Comparison of ENCODE assay signal across 19 mouse cellular contexts in genomic region chr10:12551735-12552134, GRCm38 (mm10).
"Had no signal": no experiment of that assay in that cellular context is flagged by ENCODE, and none has a peak within 500 bp of the region (broad histone marks: within the 10 kb centered on the region; RNA-seq: fewer than 3 reads in every experiment).

No protein-coding gene starts in this region.

- ATAC-seq: intestine, postnatal 0 days; liver, postnatal 0 days; lung, postnatal 0 days; midbrain, embryonic 13.5 days had no signal

- H3K9ac ChIP-seq: kidney, embryonic 15.5 days; limb, embryonic 15.5 days; liver, embryonic 14.5 days; liver, postnatal 0 days; lung, embryonic 14.5 days; midbrain, embryonic 13.5 days; neural tube, embryonic 13.5 days had no signal

- H3K27ac ChIP-seq: kidney, embryonic 15.5 days; limb, embryonic 15.5 days; liver, embryonic 14.5 days; macrophage; midbrain, embryonic 13.5 days had no signal

- DNase-seq: kidney, adult 2 months; kidney, postnatal 10 days; kidney, postnatal 36 days; left cerebral cortex, postnatal 4 days; liver, postnatal 0 days; lung, embryonic 14.5 days; retina, postnatal 1 day; thymus, adult 18-20 months; thymus, postnatal 14 days; thymus, postnatal 4 days had no signal

- H3K36me3 ChIP-seq: kidney, embryonic 15.5 days; limb, embryonic 15.5 days; midbrain, embryonic 13.5 days; neural tube, embryonic 13.5 days had no signal

- H3K4me3 ChIP-seq: kidney, embryonic 15.5 days; limb, embryonic 15.5 days; midbrain, embryonic 13.5 days; neural tube, embryonic 13.5 days had no signal

- H3K9me3 ChIP-seq: kidney, embryonic 15.5 days; limb, embryonic 15.5 days; midbrain, embryonic 13.5 days; neural tube, embryonic 13.5 days had no signal

- H3K27me3 ChIP-seq: kidney, embryonic 15.5 days; limb, embryonic 15.5 days had no signal

- H3K4me2 ChIP-seq: kidney, embryonic 15.5 days; limb, embryonic 15.5 days; liver, embryonic 11.5 days; lung, embryonic 14.5 days; midbrain, embryonic 13.5 days; neural tube, embryonic 13.5 days had no signal
